Mouse (Mus musculus) lung, adult 2 months (tissue): ENCODE measurements at regions not wholly inside any gene's neighbourhood (a gene's known extent, or its start where the extent isn't known, plus 50 kb on each side); places are given as distances from the start of the nearest gene placed in this dataset.
"Not testable (repeated sequence)": the region's sequence is repeated elsewhere in the genome, so short reads cannot be mapped to it uniquely, and the experiment has no call there.

Experiments used
- CTCF ChIP-seq: fragments of 200-500 bp; IDR thresholded peaks from 2 replicates; pipeline ENCODE4 v1.5.1; 2011; ENCODE audit warnings: mild to moderate bottlenecking, low read length, control low read depth; ENCODE audit not compliant: insufficient read depth
- POLR2A ChIP-seq: fragments of 200-500 bp; IDR thresholded peaks from 2 replicates; pipeline ENCODE4 v1.6.1; 2011; ENCODE audit warnings: low read depth, mild to moderate bottlenecking, control low read depth, low read length, borderline replicate concordance; ENCODE audit errors: extremely low read depth

DNA sequence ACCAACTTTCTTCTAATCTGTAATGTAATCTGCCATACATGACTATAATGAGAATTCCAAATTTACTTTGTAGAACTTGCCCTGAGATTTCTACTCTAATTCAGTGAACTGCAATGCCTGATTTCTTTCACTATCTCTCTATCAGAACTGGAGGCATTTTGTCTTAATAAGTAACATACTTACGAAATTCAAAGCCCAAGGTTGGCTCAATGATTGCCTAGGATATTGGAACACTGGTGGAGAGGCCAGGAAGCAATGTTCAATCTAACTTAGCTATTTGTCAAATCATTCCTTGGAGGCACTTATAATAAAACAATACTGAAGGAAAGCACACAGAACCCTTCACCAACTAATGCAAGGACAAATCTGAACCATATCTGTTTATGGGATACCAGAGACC, 162.9 kb upstream of the Trim24 start:
- not testable (repeated sequence) for TF ChIP-seq POLR2A, CTCF
